Mouse (Mus musculus) layer of hippocampus, postnatal 10 days (tissue): ENCODE results near the gene Ano8. TPM values are rescaled to one million over a fixed set of nuclear protein-coding genes. Genes with fewer than 3 reads are reported as not detected.

ENCODE experiments used
- DNase-seq, 2 experiments: peaks; one replicate each; pipeline ENCODE4 v3.0.0; 2021; ENCODE audit warnings: low spot score in 2 of 2
- total RNA-seq, 2 experiments: library from RNA; stranded (reverse); gene quantifications; 2 replicates each; pipeline ENCODE4 v1.2.3; 2021

The Ano8 gene
- total RNA-seq, 2 experiments from 2014 or later = 64.3 to 71.5 TPM

DNA sequence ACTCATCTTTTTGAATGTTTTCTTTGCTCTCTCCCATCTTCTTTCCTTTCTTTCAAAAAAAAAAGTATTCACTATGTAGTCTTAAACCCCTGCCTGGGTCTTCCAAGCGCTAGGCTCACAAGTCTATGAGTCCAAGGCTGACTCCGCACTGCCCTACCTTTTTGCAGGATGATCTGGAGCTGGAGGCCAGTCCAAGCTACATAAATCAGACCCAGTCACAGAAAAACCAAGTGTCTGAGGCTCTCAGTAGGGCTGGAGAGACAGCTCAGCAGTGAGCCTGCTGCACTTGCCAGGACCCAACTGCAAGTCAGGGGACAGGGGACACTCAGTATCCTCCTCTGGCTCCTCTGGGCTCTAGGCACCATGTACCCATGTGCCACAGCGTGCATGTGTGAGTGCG lies 18.6 kb upstream of the Ano8 start:
- DNase-seq = no peak

DNA sequence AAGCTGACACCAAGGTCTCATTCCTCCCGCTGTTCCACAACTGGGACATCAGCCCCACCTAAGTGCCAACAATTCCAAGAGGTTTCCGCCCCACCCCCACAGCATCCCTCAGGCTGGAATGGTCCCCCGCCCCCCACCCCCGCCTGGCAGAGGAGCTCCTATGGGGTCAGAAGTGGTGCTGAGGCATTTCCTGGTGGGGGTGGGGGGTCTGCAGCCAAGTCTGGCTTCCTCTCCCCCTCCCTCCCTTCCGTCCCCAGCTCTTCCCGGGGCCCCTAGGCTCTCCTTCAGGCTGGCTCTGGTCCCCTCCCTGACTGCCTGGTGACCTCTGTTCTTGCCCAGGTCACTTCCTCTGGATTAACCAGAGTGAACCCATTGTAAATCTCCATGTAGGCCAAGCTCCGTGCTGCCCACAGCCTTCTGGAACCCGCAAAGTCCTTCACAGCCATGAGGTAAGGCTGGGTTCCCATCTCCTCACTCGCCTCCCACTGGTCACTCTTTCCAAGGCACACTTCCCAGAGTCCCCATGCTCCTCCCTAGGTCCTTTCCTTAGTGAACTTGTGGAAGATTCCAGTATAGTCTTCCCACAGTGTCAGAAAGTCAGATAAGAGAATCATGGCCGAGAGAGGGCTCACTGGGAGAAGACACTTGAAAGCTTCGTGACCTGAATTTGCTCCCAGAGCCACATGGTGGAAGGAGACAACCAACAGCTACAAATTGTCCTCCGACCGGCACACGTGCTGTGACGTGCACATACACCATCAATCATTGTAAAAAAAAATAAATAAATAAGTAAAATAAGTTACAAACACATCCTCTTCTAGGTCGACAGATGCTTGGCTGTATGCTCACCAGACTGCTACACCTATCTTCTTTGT lies 13.3 kb upstream of the Ano8 start:
- DNase-seq = no peak

DNA sequence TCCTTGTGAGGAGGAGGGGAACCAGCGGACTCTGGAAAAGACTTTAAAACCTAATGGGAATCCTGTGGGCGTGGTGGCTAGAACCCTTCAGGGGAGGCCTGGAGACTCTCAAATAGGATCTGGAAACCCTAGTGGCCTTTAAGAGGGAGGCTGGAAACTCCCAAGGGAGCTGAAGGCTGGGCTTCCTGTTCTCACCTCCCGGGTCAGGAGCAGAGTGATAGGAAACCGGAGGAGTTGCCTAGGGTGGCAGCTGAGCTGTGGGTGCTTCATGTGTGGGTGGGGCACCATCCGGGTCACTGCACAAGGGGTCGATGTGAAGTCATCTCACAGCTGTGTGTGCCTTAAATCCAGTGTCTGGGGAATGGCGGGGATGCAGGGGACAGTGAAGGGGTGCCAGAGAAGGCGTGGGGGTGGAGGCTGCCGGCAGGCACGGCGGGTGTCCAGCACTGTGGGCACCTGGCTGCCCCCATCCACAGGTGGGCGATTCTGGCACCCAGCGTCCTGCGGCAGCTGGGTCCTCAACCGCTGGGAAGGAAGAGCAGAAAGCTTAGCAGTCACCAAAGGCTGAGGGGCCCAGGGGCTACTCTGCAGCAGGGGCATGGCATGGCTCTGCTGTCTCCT lies 12.2 kb upstream of the Ano8 start:
- no peak for DNase-seq

DNA sequence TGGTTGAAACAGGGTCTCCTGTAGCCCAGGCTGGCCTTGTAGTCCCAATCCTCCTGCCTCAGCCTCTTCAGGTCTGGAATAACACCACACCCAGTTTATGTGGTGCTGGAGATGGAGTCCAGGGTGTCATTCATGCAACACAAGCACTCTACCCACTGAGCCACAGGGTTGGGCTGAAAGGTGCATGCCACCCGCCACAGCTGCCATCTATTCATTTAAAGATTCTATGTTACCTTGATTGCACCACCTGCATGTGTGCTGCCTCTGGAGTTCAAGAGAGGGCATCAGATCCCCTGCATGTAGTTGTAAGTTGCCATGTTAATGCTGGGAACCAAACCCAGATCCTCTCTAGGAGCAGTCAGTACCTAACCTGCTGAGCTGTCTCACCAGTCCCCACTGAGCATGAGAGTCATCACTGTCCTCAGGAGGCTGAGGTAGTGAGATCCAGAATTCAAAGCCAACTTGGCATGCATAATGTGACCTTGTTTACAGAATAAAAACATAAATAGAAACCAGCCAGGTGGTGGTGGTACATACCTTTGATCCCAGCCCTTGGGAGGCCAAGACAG lies 11.4 kb upstream of the Ano8 start:
- DNase-seq = no peak

DNA sequence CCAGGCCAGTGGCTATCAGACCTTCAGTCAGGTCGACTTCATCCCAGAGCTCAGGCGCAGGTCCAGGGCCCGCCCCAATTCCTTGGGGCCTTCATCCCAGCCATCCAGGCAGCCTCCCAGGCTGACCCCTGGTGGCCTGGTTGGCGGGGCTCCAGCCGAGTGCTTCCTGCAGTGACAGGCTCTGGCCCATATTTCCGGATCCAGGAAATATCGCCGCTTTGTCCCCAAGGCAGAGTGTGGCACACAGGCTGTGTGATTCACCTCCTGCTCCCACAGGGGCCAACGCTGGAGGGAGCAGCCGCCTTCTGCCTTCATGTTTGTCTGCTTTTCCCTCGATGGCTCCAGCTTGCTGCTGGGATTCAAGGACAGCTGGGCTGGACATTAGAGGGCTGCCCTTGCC lies 10.7 kb upstream of the Ano8 start:
- DNase-seq = peak; percentile 57 to 66

DNA sequence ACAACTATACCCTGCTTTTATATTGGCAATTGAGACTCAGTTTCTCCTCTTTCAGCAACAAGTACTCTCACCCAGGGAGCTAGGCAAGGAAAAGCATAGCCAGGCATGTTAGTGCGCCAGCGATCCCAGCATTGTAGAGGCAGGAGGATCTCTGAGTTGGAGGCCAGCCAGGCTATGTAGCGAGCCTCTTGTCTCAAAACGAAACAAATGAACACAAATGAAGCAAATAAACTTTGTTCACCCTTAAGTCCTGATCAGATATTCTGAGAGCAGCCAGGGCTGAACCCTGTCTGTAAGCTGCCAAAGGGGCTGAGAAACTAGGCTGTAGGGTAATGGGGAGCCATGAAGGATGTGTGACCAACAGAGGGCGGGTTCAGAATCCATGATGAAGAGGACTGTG lies 10.0 kb upstream of the Ano8 start:
- no peak for DNase-seq

DNA sequence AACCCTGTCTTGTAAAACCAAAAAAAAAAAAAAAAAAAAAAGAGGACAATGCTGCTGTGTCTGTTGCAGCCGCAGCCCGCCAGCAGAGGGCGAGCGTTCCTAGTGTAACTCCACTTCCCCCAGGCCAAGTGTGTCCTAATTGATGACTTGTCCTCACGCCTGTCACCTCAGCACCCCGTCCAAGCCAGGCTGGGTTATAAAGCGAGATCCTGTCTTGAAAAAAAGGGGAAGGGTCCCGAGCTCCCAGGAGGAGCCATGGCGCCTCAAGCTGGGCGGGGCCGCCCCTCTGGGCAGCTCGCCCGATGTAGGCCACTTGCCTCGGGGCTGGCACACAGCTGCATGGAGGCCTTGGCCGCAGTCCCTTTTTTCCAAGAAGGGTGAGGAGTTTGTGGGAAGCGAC lies 9.3 kb upstream of the Ano8 start:
- DNase-seq = peak; percentile 86 to 87

DNA sequence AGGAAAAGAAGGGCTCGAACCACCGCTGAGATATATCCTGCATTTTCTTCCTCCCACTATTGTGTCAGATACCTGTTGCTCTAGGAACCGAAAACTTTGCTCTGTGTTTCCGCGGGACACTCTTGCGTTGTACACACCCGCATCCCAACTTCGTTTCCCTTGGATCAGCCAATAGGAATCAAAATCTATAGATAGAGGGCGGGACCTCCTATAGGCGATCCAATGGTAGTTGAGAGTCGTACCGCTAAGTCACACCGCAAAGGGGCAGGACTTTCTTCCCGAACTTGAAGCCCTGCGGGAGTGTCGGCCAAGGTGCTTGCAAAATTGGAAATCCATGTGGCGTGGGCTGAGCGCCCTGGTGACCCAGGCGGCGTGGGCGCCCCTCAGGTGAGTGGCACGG lies 2.7 kb upstream of the Ano8 start:
- peak; percentile 80 to 87 for DNase-seq

DNA sequence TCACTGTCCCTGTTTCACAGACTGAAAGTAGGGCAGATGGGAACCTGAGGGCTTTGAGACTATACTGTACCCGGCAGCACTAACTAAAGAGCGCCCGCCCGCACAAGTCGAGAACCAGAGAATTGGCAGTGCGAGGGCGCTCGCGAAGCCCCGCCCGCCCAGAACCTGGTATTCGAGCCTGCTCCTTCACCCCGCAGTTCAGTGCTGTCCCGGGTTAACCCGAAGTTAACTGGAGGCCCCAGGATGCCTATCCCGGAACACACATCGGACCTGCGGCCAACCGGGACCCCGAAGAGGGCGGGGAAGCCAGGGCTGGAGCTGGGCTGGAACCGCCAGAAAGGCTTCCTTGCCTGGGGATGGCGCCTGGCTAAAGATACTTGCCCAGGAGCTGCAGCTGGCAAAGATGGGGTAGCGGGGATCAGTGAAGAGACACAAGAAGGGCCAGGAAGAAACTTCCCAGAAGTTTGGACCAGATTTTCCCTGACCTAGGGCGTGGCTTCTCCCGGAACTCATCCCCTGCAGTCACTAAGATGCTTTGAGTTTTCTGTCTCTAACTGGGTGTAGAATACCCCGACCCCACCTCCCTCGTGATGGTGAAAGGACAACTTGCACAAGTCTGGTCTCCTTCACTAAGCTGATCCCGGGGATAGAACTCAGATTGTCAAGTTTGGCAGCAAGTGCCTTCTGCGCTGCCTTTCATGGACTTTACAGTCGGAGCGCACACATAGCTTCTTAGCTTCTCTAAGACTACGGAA lies 2.1 kb upstream of the Ano8 start, which contains the start of gene Gtpbp3:
Gene Gtpbp3, plus strand, starts transcription at position 413 of the 755 bp plus-strand sequence.
- DNase-seq = peak; percentile 72 to 81

DNA sequence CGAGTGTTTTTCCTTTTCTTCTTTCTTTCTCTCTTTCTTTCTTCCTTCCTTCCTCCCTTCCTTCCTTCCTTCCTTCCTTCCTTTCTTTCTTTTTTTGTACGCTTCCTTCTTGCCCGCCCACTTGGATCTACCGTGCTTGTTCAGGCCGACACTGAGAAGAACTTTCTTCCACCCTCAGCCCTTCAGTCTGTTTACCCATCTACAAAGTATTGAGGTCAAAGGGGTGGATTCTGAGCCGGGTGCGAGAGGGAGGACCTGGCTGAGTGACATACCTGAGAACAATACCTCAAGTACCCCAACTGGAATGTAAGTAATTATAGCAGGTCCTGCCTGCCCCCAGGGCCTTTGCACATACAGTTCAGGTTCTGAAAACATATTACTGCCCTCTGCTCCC lies 370 bp upstream of the Ano8 start:
- no peak for DNase-seq

DNA sequence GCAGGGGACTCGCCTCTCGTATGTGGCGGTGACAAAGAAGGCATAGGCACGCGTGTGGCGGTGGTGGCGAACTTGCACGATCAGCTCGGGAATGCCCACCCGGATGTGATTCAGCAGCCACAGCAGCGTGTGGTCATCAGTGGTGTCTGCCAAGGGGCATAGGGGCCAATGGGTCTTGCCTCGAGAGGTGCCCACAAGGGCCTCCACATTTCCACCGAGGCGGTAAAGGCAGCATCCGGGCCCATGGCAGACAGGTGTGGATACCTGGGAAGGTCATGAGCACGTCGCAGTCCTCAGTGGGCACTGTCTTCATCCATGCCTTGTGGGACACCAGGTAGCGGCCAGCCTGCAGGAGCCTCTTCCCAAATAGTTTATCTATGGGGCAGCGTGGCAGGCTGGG lies 1.0 kb downstream of the Ano8 start:
- no peak for DNase-seq

DNA sequence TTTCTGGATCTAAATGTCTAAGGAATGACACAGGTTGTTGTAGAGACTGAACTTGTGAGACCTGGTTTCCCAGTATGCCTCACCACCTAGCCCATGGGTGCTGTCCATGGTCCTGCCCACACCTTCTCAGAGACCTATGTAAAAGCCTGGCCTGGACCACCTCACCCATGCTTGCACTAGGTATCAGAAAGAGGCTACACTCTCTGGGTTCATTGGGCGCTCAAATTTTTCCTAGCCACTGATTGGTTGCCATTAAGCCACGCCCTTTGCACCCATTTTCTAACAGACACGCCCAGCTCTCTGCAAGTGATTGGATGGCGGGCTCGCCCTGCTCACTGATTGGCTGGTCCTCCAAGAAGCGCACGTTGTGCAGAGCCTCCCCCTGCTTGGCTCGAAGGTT lies 1.8 kb downstream of the Ano8 start:
- no peak for DNase-seq

DNA sequence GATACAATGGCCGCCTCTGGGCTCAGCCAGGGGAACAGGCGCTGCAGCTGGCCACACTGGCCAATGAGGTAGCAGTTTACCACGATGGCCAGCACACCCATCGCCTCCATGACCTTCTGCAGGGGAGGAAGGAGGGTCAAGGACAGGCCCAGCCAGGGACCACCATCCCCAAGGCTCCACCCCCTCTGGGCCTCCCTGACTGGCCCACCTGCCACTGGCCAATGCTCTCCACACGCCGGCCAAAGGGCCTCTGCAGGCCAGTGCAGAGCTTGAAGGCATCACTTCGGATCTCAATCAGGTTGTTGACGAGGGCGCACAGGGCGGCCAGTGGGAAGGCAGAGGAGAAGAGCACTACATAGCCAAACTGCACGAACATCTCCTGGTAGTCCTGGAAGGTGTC lies 6.8 kb downstream of the Ano8 start:
- DNase-seq = no peak

DNA sequence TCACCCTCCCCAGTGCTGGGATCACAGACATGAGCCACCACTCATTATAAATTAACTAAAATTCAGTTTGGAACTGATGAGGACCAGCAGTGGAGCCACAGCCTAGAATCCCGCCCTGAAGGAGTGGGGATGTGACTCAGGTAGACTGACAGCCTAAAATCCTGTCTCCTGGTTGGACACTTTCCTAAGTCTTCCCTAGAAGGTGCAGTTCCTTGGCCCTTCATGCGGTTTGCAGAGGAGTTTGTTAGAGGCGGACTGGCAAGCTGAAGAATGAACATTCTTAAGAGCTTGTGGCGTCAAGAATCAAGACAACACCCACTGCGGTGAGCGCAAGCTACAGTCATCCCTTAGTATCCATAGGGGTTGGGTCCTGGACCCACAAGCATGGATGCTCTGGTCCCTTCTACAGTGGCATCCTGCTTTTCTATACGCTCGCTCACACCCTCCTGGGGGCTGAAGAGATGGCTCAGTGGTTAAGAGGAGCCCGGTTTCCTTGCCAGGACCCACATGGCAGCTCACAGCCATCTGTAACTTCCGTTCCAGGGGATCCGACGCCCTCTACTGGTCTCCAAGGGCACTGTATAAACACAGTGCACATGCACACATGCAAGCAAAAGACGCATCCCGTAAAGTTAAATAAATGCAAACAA lies 8.4 kb downstream of the Ano8 start:
- DNase-seq = peak; percentile 55 to 57

DNA sequence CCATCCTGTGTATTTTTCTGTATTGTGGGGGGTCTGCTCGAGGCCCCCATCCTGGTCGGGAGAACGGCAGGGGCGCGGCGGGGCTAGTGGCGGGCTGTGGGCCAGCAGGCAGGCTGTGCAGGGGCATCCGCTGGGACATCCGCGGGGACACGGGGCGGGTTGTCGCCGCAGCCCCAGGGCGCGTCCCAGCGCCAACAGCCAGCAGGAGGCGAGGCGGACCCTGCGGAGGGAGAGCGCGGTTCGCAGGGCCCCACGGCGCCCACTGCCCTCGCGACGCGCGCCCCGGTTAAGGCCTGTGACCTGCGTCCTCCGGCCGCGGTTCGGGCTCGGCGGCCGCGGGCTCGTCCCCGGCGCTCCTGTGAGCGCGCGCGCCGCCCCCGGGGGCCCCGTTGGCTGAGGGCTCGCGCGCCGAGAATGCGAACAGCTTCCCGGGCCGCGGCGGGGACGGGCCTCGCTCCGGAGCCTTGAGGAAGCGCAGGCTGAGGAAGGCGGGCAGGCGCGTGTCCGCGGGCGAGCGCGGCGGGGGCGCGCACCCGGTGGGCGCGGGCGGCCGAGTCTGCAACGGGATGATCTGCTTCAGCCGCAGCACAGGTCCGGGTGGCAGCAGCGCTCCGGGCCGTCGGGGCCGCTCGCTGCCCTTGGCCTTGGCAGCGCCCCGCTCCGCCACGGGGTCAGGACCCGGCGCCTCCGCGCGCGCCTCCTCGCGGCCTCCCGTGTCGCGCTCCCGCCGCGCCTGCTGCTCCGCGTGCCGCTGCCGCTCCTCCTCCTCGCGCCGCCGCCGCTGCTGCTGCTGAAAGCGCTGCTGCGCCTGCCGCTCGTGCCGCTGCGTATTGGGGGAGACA lies 9.4 kb downstream of the Ano8 start:
- peak; percentile 80 to 89 for DNase-seq

DNA sequence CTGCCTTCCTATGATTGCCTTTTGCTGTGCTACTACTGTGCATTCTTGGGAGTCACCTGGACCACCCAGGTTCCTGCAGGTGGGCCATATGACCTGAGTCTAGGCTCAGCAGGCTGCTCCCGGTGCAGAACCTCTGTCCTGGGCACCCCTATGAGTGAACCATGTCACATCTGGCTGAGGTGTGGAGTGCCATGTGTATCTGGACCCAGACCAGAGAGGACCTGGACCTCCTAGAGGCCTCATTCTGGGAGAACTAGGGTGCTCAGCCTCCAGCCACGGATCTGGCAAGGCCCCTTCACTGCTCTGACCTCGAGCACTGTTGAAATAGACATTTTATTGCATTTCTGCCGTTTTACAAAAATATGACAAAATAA lies 10.1 kb downstream of the Ano8 start:
- peak in 1 of 2 experiments; percentile 39 for DNase-seq

DNA sequence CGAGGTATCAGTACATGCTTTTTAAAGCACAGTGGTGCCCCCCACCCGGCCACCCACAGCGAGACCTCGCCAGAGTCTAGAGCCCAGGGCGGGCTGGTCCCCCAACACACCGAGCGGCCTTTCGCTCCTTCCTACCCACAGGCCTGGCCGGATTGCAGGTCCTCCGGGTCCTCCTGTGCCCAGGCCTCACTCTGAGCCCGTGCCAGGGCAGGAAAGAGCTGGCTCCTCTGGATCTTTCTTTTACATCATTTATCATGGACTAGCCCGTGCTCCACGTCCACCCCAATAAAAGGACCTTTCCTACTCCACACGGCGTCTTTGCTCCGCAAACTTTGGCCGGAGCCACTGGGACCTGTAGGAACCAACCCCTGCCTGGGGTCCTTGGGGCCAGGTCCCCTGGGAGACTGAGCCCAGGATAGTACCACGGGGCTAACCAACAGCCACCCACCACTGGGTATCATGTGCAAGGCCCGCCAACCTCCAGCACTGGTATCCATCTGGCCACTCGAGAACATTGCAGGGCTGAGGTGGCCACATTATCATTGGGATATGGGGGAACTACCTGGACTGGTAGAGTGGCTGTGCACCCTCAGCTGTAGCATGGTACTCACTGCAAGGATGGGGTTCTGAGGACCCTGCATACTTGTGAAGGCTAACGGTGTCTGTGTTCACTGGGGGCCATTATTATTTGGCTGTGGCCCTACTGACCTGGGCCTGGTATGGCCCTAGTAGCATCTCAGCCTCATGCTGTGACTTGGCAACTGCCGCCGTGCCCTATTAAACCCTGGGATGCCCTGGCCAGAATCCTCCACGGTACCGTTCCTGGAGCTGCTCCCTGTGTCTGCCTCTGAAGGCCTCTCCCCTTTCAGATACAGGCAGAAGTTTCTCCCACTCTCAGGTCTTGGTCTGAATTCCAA lies 10.7 kb downstream of the Ano8 start:
- peak in 1 of 2 experiments; percentile 42 for DNase-seq

DNA sequence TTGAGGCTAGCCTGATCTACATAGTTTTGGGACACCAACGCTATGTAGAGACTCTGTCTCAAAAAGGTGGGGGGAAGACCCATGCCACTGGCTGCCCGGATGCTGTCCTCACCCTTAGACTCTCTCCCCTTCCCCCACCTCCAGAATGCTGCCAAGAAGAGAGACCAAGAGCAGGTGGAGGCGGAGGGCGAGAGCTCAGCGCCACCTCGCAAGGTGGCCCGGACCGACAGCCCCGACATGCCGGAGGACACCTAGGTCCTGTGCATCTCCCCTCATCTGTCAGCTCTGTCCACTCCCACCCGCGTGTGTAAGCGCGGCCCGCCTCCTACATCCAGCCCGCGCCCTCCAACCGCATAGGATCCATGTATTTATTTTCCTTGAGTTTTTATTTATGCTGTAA lies 11.4 kb downstream of the Ano8 start:
- no peak for DNase-seq
